Mouse (Mus musculus) lung, embryonic 14.5 days (tissue): ENCODE results near the gene Pnkp. TPM values are rescaled to one million over a fixed set of nuclear protein-coding genes. Genes with fewer than 3 reads are reported as not detected.

ENCODE experiments used
- ATAC-seq: fragments of 200-750 bp; cut with Nextera tagmentation; 2 replicates; pipeline ENCODE4 v1.8.0; 2017; ENCODE audit warnings: mild to moderate bottlenecking, moderate TSS enrichment, moderate library complexity; ENCODE audit not compliant: insufficient read depth
- DNase-seq: peaks from one replicate; pipeline ENCODE4 v3.0.0-alpha.2; 2015
- H3K27ac ChIP-seq: fragments of 300-500 bp; sonication (generic); 2 replicates; pipeline ENCODE4 v1.5.1; 2014; ENCODE audit warnings: low read depth, mild to moderate bottlenecking, moderate library complexity
- H3K27me3 ChIP-seq: fragments of 300-500 bp; sonication (generic); 2 replicates; pipeline ENCODE4 v1.6.1; 2014; ENCODE audit warnings: low read length, control low read depth; ENCODE audit not compliant: insufficient read depth
- H3K36me3 ChIP-seq: fragments of 300-500 bp; sonication (generic); 2 replicates; pipeline ENCODE4 v1.6.1; 2014; ENCODE audit warnings: control low read depth; ENCODE audit not compliant: insufficient read depth
- H3K4me1 ChIP-seq: fragments of 300-500 bp; sonication (generic); 2 replicates; pipeline ENCODE4 v1.6.1; 2014; ENCODE audit warnings: antibody characterized with exemption, control low read depth; ENCODE audit not compliant: insufficient read depth
- H3K4me2 ChIP-seq: fragments of 300-500 bp; sonication (generic); 2 replicates; pipeline ENCODE4 v1.6.1; 2014; ENCODE audit warnings: mild to moderate bottlenecking
- H3K4me3 ChIP-seq: fragments of 300-500 bp; sonication (generic); 2 replicates; pipeline ENCODE4 v1.5.1; 2014; ENCODE audit warnings: low read depth, low read length
- H3K9ac ChIP-seq: fragments of 300-500 bp; sonication (generic); 2 replicates; pipeline ENCODE4 v1.6.1; 2014
- H3K9me3 ChIP-seq: fragments of 300-500 bp; sonication (generic); 2 replicates; pipeline ENCODE4 v1.6.1; 2016; ENCODE audit warnings: low read depth, low read length, control low read depth
- CTCF ChIP-seq: IDR thresholded peaks from 2 replicates; pipeline ENCODE4 v1.5.1; 2016; ENCODE audit warnings: antibody characterized with exemption, low read depth
- WGBS: fragments of 180-500 bp; shearing (Covaris S2); extraction: QIAGEN DNeasy Blood & Tissue Kit; methylation state at CpG from one replicate; pipeline ENCODE4 v1.1.7; 2014; 5-methylcytosine and 5-hydroxymethylcytosine counted together
- polyA plus RNA-seq: library from polyadenylated mRNA; unstranded; fragments of >200 nt; fragmentation: Nextera tagmentation; extraction: Ambion mirVana; gene quantifications from 2 replicates; pipeline ENCODE4 v1.2.1, GENCODE M21; 2014

Gene Pnkp
- polyA plus RNA-seq, 1 experiment from 2014 or later, result 30.7 TPM

- 18% methylated on average over 26 of the region's 26 CpGs for WGBS
- Histone ChIP-seq H3K9ac (peak overlapping the region; percentile 66), H3K27ac (peak overlapping the region; percentile 96), H3K36me3 (peaks cover 24% of the 10 kb centered on the region; the same call in 1 of the 2 replicates), H3K27me3 (no peaks in the 10 kb centered on the region), H3K4me1 (peaks cover 21% of the 10 kb centered on the region), H3K4me2 (peak overlapping the region; percentile 92), H3K4me3 (peak overlapping the region; percentile 50), H3K9me3 (no peaks in the 10 kb centered on the region)
- DNase-seq (no peak), ATAC-seq (no peak)
- no peak for TF ChIP-seq CTCF
Observed at GRCm38 (mm10) chr7:44853596-44854355, 3.2 kb upstream of the Pnkp start.

GRCm38 (mm10) chr7:44854356-44855031, 2.4 kb upstream of the Pnkp start:
- DNase-seq (peak; percentile 89), ATAC-seq (peak; percentile 53)
- Histone ChIP-seq H3K4me1 (peaks cover 21% of the 10 kb centered on the region), H3K9me3 (no peaks in the 10 kb centered on the region), H3K4me3 (peak overlapping the region; percentile 50), H3K4me2 (peak overlapping the region; percentile 92), H3K27me3 (no peaks in the 10 kb centered on the region), H3K36me3 (peaks cover 27% of the 10 kb centered on the region; the same call in 1 of the 2 replicates), H3K27ac (peak overlapping the region; percentile 96), H3K9ac (peak overlapping the region; percentile 66)
- 3% methylated on average over 45 of the region's 45 CpGs for WGBS
- no peak for TF ChIP-seq CTCF

DNA sequence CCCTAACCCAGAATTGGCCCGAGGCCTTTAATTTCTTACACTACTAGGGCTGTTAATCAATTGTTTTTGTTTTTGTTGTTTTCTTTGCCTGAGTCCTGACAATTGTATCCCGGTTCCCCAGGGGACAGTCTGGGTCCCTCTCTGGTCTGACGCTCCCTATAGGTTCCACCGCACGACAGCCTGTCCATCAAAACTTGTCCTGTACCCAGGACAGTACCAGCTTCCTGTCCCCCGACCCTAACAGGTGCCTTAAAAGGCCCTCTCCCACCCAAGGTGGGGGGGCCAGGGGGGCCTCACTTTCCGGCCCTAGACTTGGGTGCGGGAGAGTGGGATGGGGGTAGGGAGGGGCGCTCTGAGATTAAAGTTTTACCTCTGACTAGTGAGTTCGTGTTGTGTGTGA, 1.9 kb upstream of the Pnkp start:
- DNase-seq, result no peak
- no peak for ATAC-seq
- Histone ChIP-seq H3K4me1 (peaks cover 21% of the 10 kb centered on the region), H3K4me2 (peak overlapping the region; percentile 92), H3K4me3 (peak overlapping the region; percentile 50), H3K27me3 (no peaks in the 10 kb centered on the region), H3K9ac (peak overlapping the region; percentile 66), H3K9me3 (no peaks in the 10 kb centered on the region), H3K27ac (peak overlapping the region; percentile 96), H3K36me3 (peaks cover 27% of the 10 kb centered on the region; the same call in 1 of the 2 replicates)
- WGBS, result 42% methylated on average over 10 of the region's 10 CpGs
- TF ChIP-seq CTCF, result no peak

DNA sequence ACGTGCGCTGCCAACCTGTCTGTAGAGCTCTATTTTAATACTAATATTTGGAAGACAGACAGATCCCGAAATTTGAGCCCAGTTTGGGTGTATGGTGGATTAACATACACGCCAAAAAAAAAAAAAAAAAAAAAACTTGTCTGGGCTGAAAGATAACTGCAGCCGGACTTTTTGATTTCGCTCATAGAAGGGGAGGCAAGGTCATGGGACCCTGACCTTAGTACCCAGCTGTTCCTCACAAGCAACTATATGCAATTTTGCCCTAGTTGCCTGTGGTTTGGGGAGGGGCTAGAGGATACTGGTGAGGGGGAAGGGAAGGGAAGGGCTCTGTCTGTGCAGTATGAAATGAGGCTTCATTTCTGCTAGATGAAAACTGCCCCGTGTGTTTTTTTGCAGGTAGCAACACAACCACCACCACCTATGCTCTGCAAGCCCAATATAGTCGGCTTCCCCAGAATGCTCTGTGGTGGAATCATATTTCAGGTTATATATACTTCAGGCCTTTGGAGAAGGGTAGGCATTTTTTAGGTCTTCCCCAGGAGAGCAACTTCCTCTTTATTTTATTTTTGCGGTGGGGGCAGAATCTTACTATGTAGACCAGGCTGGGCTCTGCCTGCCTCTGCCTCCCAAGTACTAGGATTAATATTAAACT, 548 bp upstream of the Pnkp start:
- no peaks in the 10 kb centered on the region for H3K9me3 ChIP-seq
- 61% methylated on average over 9 of the region's 9 CpGs for WGBS
- peak overlapping the region; percentile 97 for H3K4me2 ChIP-seq
- H3K9ac ChIP-seq, result peak overlapping the region; percentile 78
- peaks cover 21% of the 10 kb centered on the region for H3K4me1 ChIP-seq
- peaks cover 28% of the 10 kb centered on the region; the same call in 1 of the 2 replicates for H3K36me3 ChIP-seq
- H3K27me3 ChIP-seq, result no peaks in the 10 kb centered on the region
- ATAC-seq, result no peak
- TF ChIP-seq CTCF, result no peak
- peak overlapping the region; percentile 86; the same call in 1 of the 2 replicates for H3K27ac ChIP-seq
- no peak for DNase-seq
- peak overlapping the region; percentile 70 for H3K4me3 ChIP-seq

DNA sequence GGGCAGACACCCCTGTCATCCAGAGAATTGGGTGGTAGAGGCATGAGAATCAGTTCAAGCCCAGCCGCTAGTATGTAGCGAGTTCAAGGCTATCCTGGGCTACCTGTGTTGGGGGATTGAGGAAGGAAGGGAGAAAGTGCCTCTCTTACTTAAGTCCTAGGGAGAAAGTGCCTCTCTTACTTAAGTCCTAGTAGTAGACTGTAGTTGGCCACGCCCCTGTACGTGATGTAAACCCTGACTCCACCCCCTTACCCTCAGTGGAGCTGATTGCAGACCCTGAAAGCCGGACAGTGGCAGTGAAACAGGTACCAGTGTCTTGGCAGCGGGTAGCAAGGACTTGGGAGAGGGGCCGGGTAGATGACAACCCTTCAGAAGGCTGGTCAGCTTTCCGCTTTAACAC, 966 bp downstream of the Pnkp start:
- TF ChIP-seq CTCF, result no peak
- peaks cover 21% of the 10 kb centered on the region for H3K4me1 ChIP-seq
- H3K9ac ChIP-seq, result peak overlapping the region; percentile 78
- peak overlapping the region; percentile 24; the same call in 1 of the 2 replicates for H3K27ac ChIP-seq
- WGBS, result 25% methylated on average over 8 of the region's 8 CpGs
- peak overlapping the region; percentile 97 for H3K4me2 ChIP-seq
- H3K4me3 ChIP-seq, result peak overlapping the region; percentile 70
- peaks cover 30% of the 10 kb centered on the region for H3K36me3 ChIP-seq
- DNase-seq (peak; percentile 77), ATAC-seq (no peak)
- H3K27me3 ChIP-seq, result no peaks in the 10 kb centered on the region
- no peaks in the 10 kb centered on the region for H3K9me3 ChIP-seq

DNA sequence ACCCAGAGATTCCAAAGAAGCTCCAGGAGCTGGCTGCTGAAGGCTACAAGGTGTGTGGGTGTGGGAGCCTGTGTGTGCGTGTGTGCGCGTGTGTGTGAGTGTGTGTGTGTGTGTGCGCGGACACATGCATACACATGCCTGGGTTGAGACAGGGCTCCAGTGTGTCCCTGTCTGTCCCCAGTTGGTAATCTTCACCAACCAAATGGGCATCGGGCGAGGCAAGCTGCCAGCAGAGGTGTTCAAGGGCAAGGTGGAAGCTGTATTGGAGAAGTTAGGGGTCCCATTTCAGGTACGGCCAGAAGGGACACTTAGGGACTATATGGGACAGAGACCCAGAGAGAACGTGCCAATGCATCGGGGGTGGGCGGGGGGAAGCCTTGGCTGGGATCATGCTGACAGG, 3.0 kb downstream of the Pnkp start:
- DNase-seq (no peak), ATAC-seq (no peak)
- H3K4me2 ChIP-seq, result no peak overlapping the region
- H3K27me3 ChIP-seq, result no peaks in the 10 kb centered on the region
- no peak overlapping the region for H3K9ac ChIP-seq
- no peak overlapping the region for H3K4me3 ChIP-seq
- H3K27ac ChIP-seq, result no peak overlapping the region
- no peak for TF ChIP-seq CTCF
- peaks cover 39% of the 10 kb centered on the region for H3K36me3 ChIP-seq
- no peaks in the 10 kb centered on the region for H3K9me3 ChIP-seq
- 86% methylated on average over 11 of the region's 11 CpGs for WGBS
- peaks cover 8% of the 10 kb centered on the region for H3K4me1 ChIP-seq
